Mouse (Mus musculus) cerebellum, adult 2 months (tissue): Measurements from ENCODE around the gene Pdzd4. TPM values are rescaled to one million over a fixed set of nuclear protein-coding genes. Genes with fewer than 3 reads are reported as not detected.

ENCODE experiments used
- DNase-seq, 2 experiments: peaks; one replicate each; pipeline ENCODE4 v3.0.0; 2021
- H3K27ac ChIP-seq: fragments of 200-500 bp; 2 replicates; pipeline ENCODE4 v1.5.1; 2012; ENCODE audit warnings: low read length, control low read depth, inconsistent platforms; ENCODE audit not compliant: insufficient read depth
- H3K27me3 ChIP-seq: fragments of 200-500 bp; 2 replicates; pipeline ENCODE4 v1.6.1; 2012; ENCODE audit warnings: inconsistent platforms, mild to moderate bottlenecking, low read length, moderate library complexity; ENCODE audit not compliant: control insufficient read depth, insufficient read depth
- H3K4me1 ChIP-seq: fragments of 200-500 bp; 2 replicates; pipeline ENCODE4 v1.6.1; 2011; ENCODE audit warnings: low read length; ENCODE audit not compliant: control insufficient read depth, insufficient read depth
- H3K4me3 ChIP-seq: fragments of 200-500 bp; replicated peaks from 2 replicates; pipeline ENCODE3; 2011; ENCODE audit warnings: mild to moderate bottlenecking, low read depth, low read length, control low read depth; ENCODE audit not compliant: insufficient read depth
- CTCF ChIP-seq: fragments of 200-500 bp; IDR thresholded peaks from 2 replicates; pipeline ENCODE4 v1.5.1; 2011; ENCODE audit warnings: low read depth, mild to moderate bottlenecking, control low read depth, low read length, moderate library complexity, borderline replicate concordance; ENCODE audit not compliant: insufficient read depth
- POLR2A ChIP-seq: fragments of 200-500 bp; IDR thresholded peaks from 2 replicates; pipeline ENCODE4 v1.6.1; 2011; ENCODE audit warnings: low read length, control low read depth, borderline replicate concordance; ENCODE audit not compliant: insufficient read depth
- WGBS: fragments of 180-500 bp; shearing (Covaris S2); methylation state at CpG from one replicate; pipeline ENCODE4 v1.1.7; 2018; 5-methylcytosine and 5-hydroxymethylcytosine counted together
- polyA plus RNA-seq: library from polyadenylated mRNA; depleted of rRNA; stranded (reverse); fragments of >200 nt; gene quantifications from 2 replicates; pipeline ENCODE4 v1.2.3, GENCODE M21; 2012

Gene Pdzd4
- polyA plus RNA-seq, 1 experiment = 56.6 TPM

GRCm38 (mm10) chrX:73797511-73797910 lies 27.3 kb downstream of the Pdzd4 start:
- H3K4me1 ChIP-seq = peaks cover 21% of the 10 kb centered on the region
- H3K4me3 ChIP-seq = no peak overlapping the region
- DNase-seq = no peak
- 97% methylated on average over 2 of the region's 2 CpGs for WGBS
- no peaks in the 10 kb centered on the region for H3K27me3 ChIP-seq
- H3K27ac ChIP-seq = peak overlapping the region; percentile 75
- TF ChIP-seq POLR2A (no peak), CTCF (no peak)

DNA sequence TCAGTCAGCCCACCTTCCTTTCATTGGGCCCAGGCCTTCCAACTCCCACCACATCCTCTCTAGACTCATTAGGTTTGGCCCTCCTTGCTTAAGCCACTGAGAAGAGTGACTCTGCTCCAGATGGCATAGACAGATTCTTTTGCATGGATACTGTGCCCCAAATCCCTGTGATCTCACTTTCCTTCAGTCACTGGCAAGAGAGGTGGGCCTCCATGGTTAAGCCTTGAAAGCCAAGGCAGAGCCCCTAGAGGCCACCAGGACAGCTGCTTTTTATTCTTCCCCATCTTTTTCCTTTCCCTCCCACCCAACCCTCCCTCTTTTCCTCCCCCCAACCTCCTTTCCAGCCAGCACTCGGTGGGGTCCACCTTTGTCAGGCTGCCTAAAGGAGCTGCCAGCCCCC lies 31.3 kb downstream of the Pdzd4 start:
- H3K27me3 ChIP-seq = no peaks in the 10 kb centered on the region
- H3K27ac ChIP-seq = no peak overlapping the region
- no peak for TF ChIP-seq POLR2A
- no peak for TF ChIP-seq CTCF
- no peak for DNase-seq
- WGBS = no CpG with 5 or more reads among the region's 1 CpGs
- no peak overlapping the region for H3K4me3 ChIP-seq
- H3K4me1 ChIP-seq = peaks cover 11% of the 10 kb centered on the region; the same call in 1 of the 2 replicates

GRCm38 (mm10) chrX:73793039-73793438 lies 31.7 kb downstream of the Pdzd4 start:
- no peak for DNase-seq
- H3K4me3 ChIP-seq = no peak overlapping the region
- no peaks in the 10 kb centered on the region for H3K27me3 ChIP-seq
- H3K4me1 ChIP-seq = peaks cover 9% of the 10 kb centered on the region; the same call in 1 of the 2 replicates
- no peak overlapping the region for H3K27ac ChIP-seq
- TF ChIP-seq CTCF (no peak), POLR2A (no peak)

DNA sequence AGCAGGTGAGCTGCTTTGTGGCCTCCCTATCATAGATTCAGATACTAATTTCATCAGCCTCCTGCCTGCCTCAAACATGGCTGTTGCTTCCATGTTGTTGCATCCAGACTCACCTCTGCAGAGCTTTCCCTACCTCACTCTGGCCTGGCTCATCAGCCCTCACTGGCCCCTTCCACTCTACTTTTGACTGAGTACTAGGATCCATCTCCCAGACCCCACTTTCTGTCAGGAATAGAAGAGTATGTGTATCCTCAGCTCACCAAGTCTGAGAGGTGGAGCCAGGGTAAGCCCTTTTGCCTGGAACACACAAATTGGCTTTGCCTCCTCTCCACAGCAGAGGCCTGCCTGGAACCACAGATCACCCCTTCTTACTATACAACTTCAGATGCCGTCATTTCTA lies 36.3 kb downstream of the Pdzd4 start:
- peaks cover 6% of the 10 kb centered on the region; the same call in 1 of the 2 replicates for H3K4me1 ChIP-seq
- 82% methylated on average over 1 of the region's 1 CpGs for WGBS
- no peaks in the 10 kb centered on the region for H3K27me3 ChIP-seq
- DNase-seq = no peak
- no peak overlapping the region for H3K4me3 ChIP-seq
- H3K27ac ChIP-seq = no peak overlapping the region
- no peak for TF ChIP-seq POLR2A
- no peak for TF ChIP-seq CTCF

DNA sequence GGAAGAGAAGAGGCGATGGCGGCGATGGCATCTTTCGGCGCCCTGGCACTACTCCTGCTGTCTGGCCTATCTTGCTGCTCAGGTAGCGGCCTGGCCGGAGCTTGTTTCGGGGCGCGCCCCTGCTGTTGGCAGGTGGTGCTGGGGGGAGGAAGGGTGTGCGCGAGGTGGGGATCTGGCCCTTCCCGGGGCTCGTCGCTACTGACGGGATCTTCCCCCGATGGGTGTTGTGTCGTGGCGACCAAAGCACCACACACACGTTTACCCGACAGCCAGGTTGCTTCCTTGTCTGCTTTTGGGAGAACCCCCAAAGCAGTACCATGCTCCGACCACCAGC lies 37.6 kb downstream of the Pdzd4 start:
- Histone ChIP-seq H3K4me3 (peak overlapping the region; percentile 99), H3K27me3 (no peaks in the 10 kb centered on the region), H3K27ac (peak overlapping the region; percentile 80), H3K4me1 (peaks cover 8% of the 10 kb centered on the region; the same call in 1 of the 2 replicates)
- DNase-seq = no peak
- TF ChIP-seq POLR2A = no peak
- TF ChIP-seq CTCF = no peak
- WGBS = 12% methylated on average over 22 of the region's 22 CpGs

DNA sequence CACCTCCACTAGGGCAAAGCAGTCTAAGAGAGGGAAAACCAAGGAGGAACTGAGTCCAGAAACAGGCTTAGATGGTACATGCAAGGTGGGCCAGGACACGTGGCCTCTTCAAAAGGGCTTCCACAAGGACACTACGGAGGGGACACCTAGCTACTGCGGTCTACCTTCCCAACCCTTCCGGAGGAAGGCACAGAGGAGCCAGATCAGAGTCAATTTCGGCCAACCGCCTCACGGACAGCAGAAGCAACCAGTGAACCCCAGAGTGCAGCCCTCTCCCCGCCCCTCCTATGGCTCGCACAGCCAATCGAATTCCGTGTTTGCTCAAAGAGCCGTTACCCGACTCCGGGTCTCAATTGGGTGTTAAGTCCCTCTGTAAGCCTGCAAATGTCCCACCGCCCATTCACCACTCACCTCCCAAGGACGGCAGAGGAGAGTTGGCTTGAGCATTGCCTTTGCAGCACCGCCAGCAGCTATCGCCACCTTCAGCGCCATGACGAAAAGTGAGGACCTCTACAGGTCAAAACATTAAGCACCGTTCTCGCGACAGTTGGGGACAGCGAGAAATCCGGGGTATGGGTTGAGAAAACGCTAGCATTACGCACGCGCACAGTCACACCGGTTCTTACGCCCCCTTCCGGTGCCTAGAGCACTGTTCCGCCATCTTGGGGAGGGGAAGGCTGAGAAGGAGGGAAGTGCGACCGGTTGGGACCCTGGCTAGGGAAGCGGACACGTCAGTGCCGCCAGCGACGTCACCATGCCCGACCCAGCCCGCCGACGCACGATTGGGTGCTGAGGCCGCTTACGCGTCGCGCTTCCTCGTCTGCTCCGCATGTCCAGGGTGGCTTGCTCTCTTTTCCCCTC lies 38.2 kb downstream of the Pdzd4 start, which contains the start of the genes Idh3g and Ssr4:
Idh3g (minus strand) TSS at position 534 of the 861 bp plus-strand sequence.
Ssr4 (plus strand) TSS at position 665 of the 861 bp plus-strand sequence.
- peak; percentile 44; the same call in 1 of the 2 replicates for TF ChIP-seq CTCF
- peak; percentile 52 for TF ChIP-seq POLR2A
- DNase-seq = peak; percentile 93 to 96
- H3K27me3 ChIP-seq = no peaks in the 10 kb centered on the region
- peak within 1 kb of the TSS; percentile 91 for H3K27ac ChIP-seq
- 5% methylated on average over 42 of the region's 52 CpGs for WGBS
- H3K4me3 ChIP-seq = peak within 1 kb of the TSS; percentile 99
- peaks cover 8% of the 10 kb centered on the region for H3K4me1 ChIP-seq

DNA sequence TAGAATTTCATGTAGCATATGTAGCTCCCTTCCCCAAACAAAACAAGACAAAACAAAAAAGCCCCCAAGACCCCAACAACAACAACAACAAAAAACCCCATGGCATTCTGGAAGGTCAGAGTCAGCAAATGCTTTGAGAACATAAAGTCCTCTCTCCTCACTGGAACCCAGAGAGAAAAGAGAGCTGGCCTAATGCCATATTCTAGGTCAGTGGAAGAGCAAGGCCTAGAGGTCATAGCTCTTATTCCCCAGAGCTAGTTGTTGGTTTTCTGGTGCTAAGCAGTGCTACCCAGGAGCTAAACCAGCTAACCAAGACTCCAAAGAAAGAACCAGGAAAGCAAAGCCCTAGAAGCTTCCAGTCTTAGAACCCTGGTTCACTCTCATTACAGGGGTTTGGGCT lies 39.1 kb downstream of the Pdzd4 start:
- Histone ChIP-seq H3K4me3 (peak overlapping the region; percentile 99), H3K4me1 (peaks cover 8% of the 10 kb centered on the region), H3K27ac (peak overlapping the region; percentile 65; the same call in 1 of the 2 replicates), H3K27me3 (no peaks in the 10 kb centered on the region)
- peak in 1 of 2 experiments; percentile 22 for DNase-seq
- TF ChIP-seq CTCF = no peak
- TF ChIP-seq POLR2A = no peak

- peaks cover 3% of the 10 kb centered on the region for H3K4me1 ChIP-seq
- DNase-seq = no peak
- no peaks in the 10 kb centered on the region for H3K27me3 ChIP-seq
- H3K4me3 ChIP-seq = no peak overlapping the region
- H3K27ac ChIP-seq = no peak overlapping the region
- WGBS = 89% methylated on average over 3 of the region's 3 CpGs
- TF ChIP-seq POLR2A (no peak), CTCF (no peak)
These were observed 42.5 kb downstream of the Pdzd4 start for GRCm38 (mm10) chrX:73782227-73782626.
